Mouse (Mus musculus): ENCODE measurements around the gene Cdcp1. TPM values are rescaled to one million over a fixed set of nuclear protein-coding genes. Genes with fewer than 3 reads are reported as not detected.
A peak's percentile ranks its signal among the peaks of the same experiment; 100 is the strongest.

Cdcp1 gene
- polyA plus RNA-seq, 1 experiment from 2014 or later, result 0.59 TPM

- Histone ChIP-seq H3K4me2 (no peak overlapping the region), H3K4me1 (replicated peaks; ENCODE audit: control insufficient read depth, insufficient read depth, low read length) (no peaks in the 10 kb centered on the region), H3K36me3 (ENCODE audit: control insufficient read depth, insufficient read depth, low read length) (no peaks in the 10 kb centered on the region), H3K9me3 (ENCODE audit: control insufficient read depth, low read length) (no peaks in the 10 kb centered on the region), H3K27me3 (replicated peaks; ENCODE audit: control insufficient read depth, insufficient read depth, low read length) (no peaks in the 10 kb centered on the region), H3K4me3 (ENCODE audit: low read depth, low read length) (no peak overlapping the region), H3K9ac (ENCODE audit: low read depth, low read length) (no peak overlapping the region), H3K27ac (ENCODE audit: low read depth, low read length) (no peak overlapping the region)
- no peak for DNase-seq (ENCODE audit: low spot score)
- 86% methylated on average over 3 of the region's 3 CpGs for WGBS
- ATAC-seq (replicated peaks; ENCODE audit: low FRiP score), result no peak
Observed at GRCm38 (mm10) chr9:123165781-123166443, 49.9 kb downstream of the Cdcp1 start.

DNA sequence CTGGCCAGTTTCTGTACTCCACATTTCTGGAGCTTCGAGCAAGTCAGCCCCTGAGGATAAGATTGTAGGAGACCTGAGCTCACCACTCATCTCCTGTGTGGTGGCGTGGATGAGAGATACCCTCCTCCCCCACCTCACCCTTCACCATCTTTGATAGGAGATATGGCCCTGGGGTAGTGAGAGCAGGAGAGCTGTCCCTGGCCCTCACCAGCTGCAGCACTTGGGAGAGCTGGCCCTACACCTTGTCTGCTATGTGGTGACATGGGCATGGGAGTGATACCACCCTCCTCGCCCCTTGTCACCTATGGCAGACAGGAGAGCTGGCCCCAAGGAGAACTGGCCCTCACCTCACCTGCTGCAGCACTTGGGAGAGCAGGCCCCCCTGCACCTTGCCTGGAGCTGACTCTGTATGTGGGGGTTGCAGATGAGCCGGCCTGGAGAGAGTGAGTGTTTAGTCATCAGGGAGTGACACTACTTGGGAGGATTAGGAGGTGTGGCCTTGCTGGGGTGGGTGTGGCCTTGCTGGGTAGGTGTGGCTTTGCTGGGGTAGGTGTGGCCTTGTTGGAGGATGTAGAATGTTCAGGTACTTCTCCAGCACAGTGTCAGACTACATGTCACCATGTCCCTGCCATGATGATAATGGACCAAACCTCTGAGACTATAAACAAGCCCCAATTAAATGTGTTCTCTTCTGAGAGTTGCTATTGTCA is 52.7 kb downstream of the Cdcp1 start:
- no peaks in the 10 kb centered on the region for H3K9me3 ChIP-seq (ENCODE audit: control insufficient read depth, low read length)
- H3K27me3 ChIP-seq (replicated peaks; ENCODE audit: control insufficient read depth, insufficient read depth, low read length), result no peaks in the 10 kb centered on the region
- DNase-seq (ENCODE audit: low spot score) (no peak), ATAC-seq (replicated peaks; ENCODE audit: low FRiP score) (0 out of 2 replicates have a peak, but pooled peaks have one; percentile 36)
- WGBS, result 71% methylated on average over 4 of the region's 4 CpGs
- H3K4me1 ChIP-seq (replicated peaks; ENCODE audit: control insufficient read depth, insufficient read depth, low read length), result no peaks in the 10 kb centered on the region
- no peak overlapping the region for H3K9ac ChIP-seq (ENCODE audit: low read depth, low read length)
- H3K36me3 ChIP-seq (ENCODE audit: control insufficient read depth, insufficient read depth, low read length), result no peaks in the 10 kb centered on the region
- no peak overlapping the region for H3K27ac ChIP-seq (ENCODE audit: low read depth, low read length)
- no peak overlapping the region for H3K4me2 ChIP-seq
- no peak overlapping the region for H3K4me3 ChIP-seq (ENCODE audit: low read depth, low read length)

- Histone ChIP-seq H3K9ac (ENCODE audit: low read depth, low read length) (no peak overlapping the region), H3K27ac (ENCODE audit: low read depth, low read length) (no peak overlapping the region), H3K4me3 (ENCODE audit: low read depth, low read length) (no peak overlapping the region), H3K4me2 (no peak overlapping the region), H3K4me1 (replicated peaks; ENCODE audit: control insufficient read depth, insufficient read depth, low read length) (no peaks in the 10 kb centered on the region), H3K9me3 (ENCODE audit: control insufficient read depth, low read length) (no peaks in the 10 kb centered on the region), H3K36me3 (ENCODE audit: control insufficient read depth, insufficient read depth, low read length) (no peaks in the 10 kb centered on the region), H3K27me3 (replicated peaks; ENCODE audit: control insufficient read depth, insufficient read depth, low read length) (no peaks in the 10 kb centered on the region)
- WGBS, result 69% methylated on average over 2 of the region's 2 CpGs
- ATAC-seq (replicated peaks; ENCODE audit: low FRiP score) (no peak), DNase-seq (ENCODE audit: low spot score) (no peak)
Observed at GRCm38 (mm10) chr9:123161792-123162191, 54.0 kb downstream of the Cdcp1 start.

GRCm38 (mm10) chr9:123159330-123159729 is 56.5 kb downstream of the Cdcp1 start:
- H3K9ac ChIP-seq (ENCODE audit: low read depth, low read length), result no peak overlapping the region
- no peaks in the 10 kb centered on the region for H3K36me3 ChIP-seq (ENCODE audit: control insufficient read depth, insufficient read depth, low read length)
- no peak overlapping the region for H3K4me3 ChIP-seq (ENCODE audit: low read depth, low read length)
- ATAC-seq (replicated peaks; ENCODE audit: low FRiP score) (no peak; the same call in 1 of the 2 replicates), DNase-seq (ENCODE audit: low spot score) (peak; percentile 56)
- H3K4me2 ChIP-seq, result no peak overlapping the region
- WGBS, result 53% methylated on average over 7 of the region's 7 CpGs
- no peaks in the 10 kb centered on the region for H3K27me3 ChIP-seq (replicated peaks; ENCODE audit: control insufficient read depth, insufficient read depth, low read length)
- no peaks in the 10 kb centered on the region for H3K9me3 ChIP-seq (ENCODE audit: control insufficient read depth, low read length)
- no peak overlapping the region for H3K27ac ChIP-seq (ENCODE audit: low read depth, low read length)
- no peaks in the 10 kb centered on the region for H3K4me1 ChIP-seq (replicated peaks; ENCODE audit: control insufficient read depth, insufficient read depth, low read length)

- WGBS, result 49% methylated on average over 8 of the region's 8 CpGs
- no peaks in the 10 kb centered on the region for H3K9me3 ChIP-seq (ENCODE audit: control insufficient read depth, low read length)
- H3K4me1 ChIP-seq (replicated peaks; ENCODE audit: control insufficient read depth, insufficient read depth, low read length), result no peaks in the 10 kb centered on the region
- H3K27ac ChIP-seq (ENCODE audit: low read depth, low read length), result no peak overlapping the region
- peak; percentile 39 for DNase-seq (ENCODE audit: low spot score)
- H3K9ac ChIP-seq (ENCODE audit: low read depth, low read length), result no peak overlapping the region
- no peak overlapping the region for H3K4me3 ChIP-seq (ENCODE audit: low read depth, low read length)
- no peaks in the 10 kb centered on the region for H3K36me3 ChIP-seq (ENCODE audit: control insufficient read depth, insufficient read depth, low read length)
- no peaks in the 10 kb centered on the region for H3K27me3 ChIP-seq (replicated peaks; ENCODE audit: control insufficient read depth, insufficient read depth, low read length)
- 0 out of 2 replicates have a peak, but pooled peaks have one; percentile 5 for ATAC-seq (replicated peaks; ENCODE audit: low FRiP score)
- H3K4me2 ChIP-seq, result no peak overlapping the region
Observed at GRCm38 (mm10) chr9:123158125-123158836, 57.6 kb downstream of the Cdcp1 start.

- Histone ChIP-seq H3K9ac (ENCODE audit: low read depth, low read length) (no peak overlapping the region), H3K4me2 (no peak overlapping the region), H3K36me3 (ENCODE audit: control insufficient read depth, insufficient read depth, low read length) (no peaks in the 10 kb centered on the region), H3K27me3 (replicated peaks; ENCODE audit: control insufficient read depth, insufficient read depth, low read length) (no peaks in the 10 kb centered on the region), H3K9me3 (ENCODE audit: control insufficient read depth, low read length) (no peaks in the 10 kb centered on the region), H3K27ac (ENCODE audit: low read depth, low read length) (no peak overlapping the region), H3K4me3 (ENCODE audit: low read depth, low read length) (no peak overlapping the region), H3K4me1 (replicated peaks; ENCODE audit: control insufficient read depth, insufficient read depth, low read length) (no peaks in the 10 kb centered on the region)
- DNase-seq (ENCODE audit: low spot score) (no peak), ATAC-seq (replicated peaks; ENCODE audit: low FRiP score) (no peak)
Observed at GRCm38 (mm10) chr9:123157699-123158098, 58.1 kb downstream of the Cdcp1 start.

DNA sequence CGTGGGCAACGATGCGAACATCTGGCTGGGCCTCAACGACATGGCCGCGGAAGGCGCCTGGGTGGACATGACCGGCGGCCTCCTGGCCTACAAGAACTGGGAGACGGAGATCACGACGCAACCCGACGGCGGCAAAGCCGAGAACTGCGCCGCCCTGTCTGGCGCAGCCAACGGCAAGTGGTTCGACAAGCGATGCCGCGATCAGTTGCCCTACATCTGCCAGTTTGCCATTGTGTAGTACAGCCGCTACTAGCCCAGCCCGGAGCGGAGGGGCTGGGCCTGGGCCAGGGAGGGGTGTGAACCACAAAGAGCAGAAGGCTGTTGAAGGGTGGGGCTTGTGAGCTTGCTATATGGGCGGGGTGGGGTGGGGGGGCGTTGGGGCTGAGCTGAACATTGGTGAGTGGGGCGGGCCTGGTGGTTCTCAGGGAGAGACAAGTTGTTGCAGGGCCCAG is 58.9 kb downstream of the Cdcp1 start:
- ATAC-seq (replicated peaks; ENCODE audit: low FRiP score) (peak; percentile 63), DNase-seq (ENCODE audit: low spot score) (peak; percentile 39)
- Histone ChIP-seq H3K27me3 (replicated peaks; ENCODE audit: control insufficient read depth, insufficient read depth, low read length) (no peaks in the 10 kb centered on the region), H3K4me1 (replicated peaks; ENCODE audit: control insufficient read depth, insufficient read depth, low read length) (no peaks in the 10 kb centered on the region), H3K9ac (ENCODE audit: low read depth, low read length) (peak overlapping the region; percentile 37), H3K27ac (ENCODE audit: low read depth, low read length) (no peak overlapping the region), H3K4me2 (peak overlapping the region; percentile 58), H3K4me3 (ENCODE audit: low read depth, low read length) (peak overlapping the region; percentile 24; the same call in 1 of the 2 replicates), H3K36me3 (ENCODE audit: control insufficient read depth, insufficient read depth, low read length) (no peaks in the 10 kb centered on the region), H3K9me3 (ENCODE audit: control insufficient read depth, low read length) (no peaks in the 10 kb centered on the region)
- 35% methylated on average over 30 of the region's 30 CpGs for WGBS

DNA sequence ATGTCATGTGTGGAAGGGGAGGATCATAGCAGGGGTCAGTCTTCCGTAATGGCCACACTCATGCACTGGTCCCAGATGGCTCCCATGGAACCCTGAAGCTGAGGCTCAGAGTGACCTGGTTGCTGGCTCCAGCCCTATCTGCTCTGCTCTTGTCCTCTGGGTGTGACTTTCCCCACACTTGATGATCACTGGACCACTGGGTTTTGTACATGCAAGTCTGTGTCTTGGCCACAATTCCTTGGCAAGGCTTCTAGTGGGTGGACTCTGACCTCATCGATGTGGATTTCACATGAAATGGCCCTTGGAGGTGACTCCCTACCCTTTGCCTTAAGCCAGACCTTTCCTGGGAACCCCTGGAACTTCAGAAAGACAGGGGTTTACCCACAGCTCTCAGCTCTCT is 62.7 kb downstream of the Cdcp1 start:
- no peaks in the 10 kb centered on the region for H3K4me1 ChIP-seq (replicated peaks; ENCODE audit: control insufficient read depth, insufficient read depth, low read length)
- H3K9me3 ChIP-seq (ENCODE audit: control insufficient read depth, low read length), result no peaks in the 10 kb centered on the region
- 86% methylated on average over 2 of the region's 2 CpGs for WGBS
- no peaks in the 10 kb centered on the region for H3K36me3 ChIP-seq (ENCODE audit: control insufficient read depth, insufficient read depth, low read length)
- ATAC-seq (replicated peaks; ENCODE audit: low FRiP score), result no peak
- no peak for DNase-seq (ENCODE audit: low spot score)
- H3K27ac ChIP-seq (ENCODE audit: low read depth, low read length), result no peak overlapping the region
- H3K4me2 ChIP-seq, result no peak overlapping the region
- no peak overlapping the region for H3K4me3 ChIP-seq (ENCODE audit: low read depth, low read length)
- no peak overlapping the region for H3K9ac ChIP-seq (ENCODE audit: low read depth, low read length)
- no peaks in the 10 kb centered on the region for H3K27me3 ChIP-seq (replicated peaks; ENCODE audit: control insufficient read depth, insufficient read depth, low read length)
